Mouse (Mus musculus) MEL (cell line): ENCODE data around the gene Adam12. TPM values are rescaled to one million over a fixed set of nuclear protein-coding genes. Genes with fewer than 3 reads are reported as not detected.

ENCODE experiments used
- DNase-seq: peaks from one replicate; pipeline ENCODE4 v3.0.0; 2011; ENCODE audit warnings: low read depth, low spot score
- H3K27ac ChIP-seq: 2 replicates; pipeline ENCODE4 v1.5.1; 2012; ENCODE audit warnings: low read depth, mild to moderate bottlenecking, control low read depth, low read length, moderate library complexity; ENCODE audit not compliant: control insufficient read depth
- H3K27me3 ChIP-seq, 2 experiments: fragments of 150-350 bp in 1 of 2; sonication (generic) in 1 of 2; 2 replicates each; pipeline ENCODE4 v1.6.1; 2012; ENCODE audit warnings: low read length in 2 of 2, mild to moderate bottlenecking in 2 of 2, improper control_type of control experiment in 1 of 2, moderate library complexity in 1 of 2; ENCODE audit not compliant: insufficient read depth in 2 of 2, control insufficient read depth in 1 of 2
- H3K36me3 ChIP-seq, 2 experiments: 2 replicates each; pipeline ENCODE4 v1.6.1; 2012 to 2014; ENCODE audit warnings: low read length in 2 of 2, improper control_type of control experiment in 1 of 2, inconsistent platforms in 1 of 2, mild to moderate bottlenecking in 1 of 2; ENCODE audit not compliant: insufficient read depth in 2 of 2, control insufficient read depth in 1 of 2
- H3K4me1 ChIP-seq, 2 experiments: fragments of 150-350 bp in 1 of 2; sonication (generic) in 1 of 2; 2 replicates each; pipeline ENCODE4 v1.6.1; 2012; ENCODE audit warnings: low read length in 2 of 2, improper control_type of control experiment in 1 of 2, mild to moderate bottlenecking in 1 of 2; ENCODE audit not compliant: insufficient read depth in 2 of 2, control insufficient read depth in 1 of 2
- H3K4me3 ChIP-seq, 2 experiments: fragments of 150-350 bp in 1 of 2; sonication (generic) in 1 of 2; 2 replicates each; pipeline ENCODE4 v1.5.1; 2012; ENCODE audit warnings: low read depth in 2 of 2, low read length in 2 of 2, mild to moderate bottlenecking in 2 of 2, moderate library complexity in 2 of 2, control low read depth in 1 of 2, improper control_type of control experiment in 1 of 2; ENCODE audit not compliant: control insufficient read depth in 1 of 2, insufficient read depth in 1 of 2
- H3K79me2 ChIP-seq: 2 replicates; pipeline ENCODE4 v1.6.1; 2012; ENCODE audit warnings: mild to moderate bottlenecking, low read length, moderate library complexity; ENCODE audit not compliant: control insufficient read depth, poor library complexity, insufficient read depth
- H3K9ac ChIP-seq: 2 replicates; pipeline ENCODE4 v1.6.1; 2012; ENCODE audit warnings: low read depth, mild to moderate bottlenecking, control low read depth, low read length, moderate library complexity; ENCODE audit not compliant: control insufficient read depth, poor library complexity, severe bottlenecking
- H3K9me3 ChIP-seq: fragments of 150-350 bp; sonication (generic); replicated peaks from 2 replicates; pipeline ENCODE4 v1.6.1; 2012; ENCODE audit warnings: mild to moderate bottlenecking, low read length, improper control_type of control experiment, moderate library complexity; ENCODE audit not compliant: insufficient read depth
- BHLHE40 ChIP-seq: IDR thresholded peaks from 2 replicates; pipeline ENCODE4 v1.6.1; 2012; ENCODE audit warnings: low read depth, mild to moderate bottlenecking, inconsistent platforms, low read length, improper control_type of control experiment, borderline replicate concordance
- CHD1 ChIP-seq: IDR thresholded peaks from 2 replicates; pipeline ENCODE4 v1.6.1; 2012; ENCODE audit warnings: low read depth, mild to moderate bottlenecking, inconsistent platforms, low read length, improper control_type of control experiment
- CHD2 ChIP-seq: IDR thresholded peaks from 2 replicates; pipeline ENCODE4 v1.6.1; 2011; ENCODE audit warnings: low read length, improper control_type of control experiment
- CTCF ChIP-seq, 3 experiments: IDR thresholded peaks in 2 of 3; conservative IDR thresholded peaks in 1 of 3; 2 replicates each; pipeline ENCODE4 v1.5.1; 2011 to 2012; ENCODE audit warnings: low read length in 3 of 3, low read depth in 2 of 3, mild to moderate bottlenecking in 2 of 3, improper control_type of control experiment in 1 of 3, inconsistent platforms in 1 of 3, mixed read lengths in 1 of 3, moderate library complexity in 1 of 3; ENCODE audit not compliant: control insufficient read depth in 1 of 3, insufficient read depth in 1 of 3, poor library complexity in 1 of 3, severe bottlenecking in 1 of 3
- EP300 ChIP-seq, 2 experiments: IDR thresholded peaks; 2 replicates each; pipeline ENCODE4 v1.6.1; 2011; ENCODE audit warnings: improper control_type of control experiment in 2 of 2, low read length in 2 of 2, low read depth in 1 of 2, mild to moderate bottlenecking in 1 of 2
- GABPA ChIP-seq: IDR thresholded peaks from 2 replicates; pipeline ENCODE4 v1.6.1; 2012; ENCODE audit warnings: low read depth, mild to moderate bottlenecking, inconsistent platforms, low read length, improper control_type of control experiment, moderate library complexity
- GATA1 ChIP-seq: IDR thresholded peaks from 2 replicates; pipeline ENCODE4 v1.6.1; 2011; ENCODE audit warnings: low read depth, low read length, improper control_type of control experiment
- HCFC1 ChIP-seq: IDR thresholded peaks from 2 replicates; pipeline ENCODE4 v1.6.1; 2012; ENCODE audit warnings: low read depth, mild to moderate bottlenecking, inconsistent platforms, low read length, improper control_type of control experiment, moderate library complexity
- MAFK ChIP-seq: IDR thresholded peaks from 2 replicates; pipeline ENCODE4 v1.6.1; 2011; ENCODE audit warnings: low read depth, mild to moderate bottlenecking, low read length, improper control_type of control experiment, borderline replicate concordance
- MAX ChIP-seq: IDR thresholded peaks from 2 replicates; pipeline ENCODE4 v1.6.1; 2011; ENCODE audit warnings: low read length, improper control_type of control experiment
- MAZ ChIP-seq: IDR thresholded peaks from 2 replicates; pipeline ENCODE4 v1.6.1; 2012; ENCODE audit warnings: low read depth, mild to moderate bottlenecking, inconsistent platforms, low read length, improper control_type of control experiment
- MEF2A ChIP-seq: IDR thresholded peaks from 2 replicates; pipeline ENCODE4 v1.6.1; 2014; ENCODE audit warnings: low read depth, mild to moderate bottlenecking, inconsistent platforms, low read length, improper control_type of control experiment; ENCODE audit not compliant: poor library complexity, insufficient replicate concordance, severe bottlenecking; ENCODE audit errors: extremely low read depth
- MXI1 ChIP-seq: IDR thresholded peaks from 2 replicates; pipeline ENCODE4 v1.6.1; 2011; ENCODE audit warnings: mild to moderate bottlenecking, low read depth, low read length, improper control_type of control experiment
- MYB ChIP-seq: IDR thresholded peaks from 2 replicates; pipeline ENCODE4 v1.6.1; 2011; ENCODE audit warnings: mild to moderate bottlenecking, low read depth, low read length, improper control_type of control experiment
- NRF1 ChIP-seq: IDR thresholded peaks from 2 replicates; pipeline ENCODE4 v1.6.1; 2014; ENCODE audit warnings: low read depth, mild to moderate bottlenecking, inconsistent platforms, low read length, improper control_type of control experiment, moderate library complexity; ENCODE audit not compliant: poor library complexity, insufficient read depth, severe bottlenecking
- POLR2AphosphoS2 ChIP-seq: IDR thresholded peaks from 2 replicates; pipeline ENCODE4 v1.6.1; 2011; ENCODE audit warnings: low read length, improper control_type of control experiment
- RCOR1 ChIP-seq: IDR thresholded peaks from 2 replicates; pipeline ENCODE4 v1.6.1; 2012; ENCODE audit warnings: low read depth, mild to moderate bottlenecking, inconsistent platforms, low read length, improper control_type of control experiment
- SMC3 ChIP-seq: IDR thresholded peaks from 2 replicates; pipeline ENCODE4 v1.6.1; 2011; ENCODE audit warnings: low read depth, low read length, improper control_type of control experiment
- TAL1 ChIP-seq: IDR thresholded peaks from 2 replicates; pipeline ENCODE4 v1.6.1; 2012; ENCODE audit warnings: mild to moderate bottlenecking, inconsistent platforms, low read length, moderate library complexity, mixed read lengths
- TBP ChIP-seq: IDR thresholded peaks from 2 replicates; pipeline ENCODE4 v1.8.0; 2011; ENCODE audit warnings: low read depth, low read length, improper control_type of control experiment
- TCF12 ChIP-seq: IDR thresholded peaks from 2 replicates; pipeline ENCODE4 v1.6.1; 2014; ENCODE audit warnings: low read depth, mild to moderate bottlenecking, inconsistent platforms, low read length, improper control_type of control experiment, moderate library complexity
- UBTF ChIP-seq: IDR thresholded peaks from 2 replicates; pipeline ENCODE4 v1.6.1; 2012; ENCODE audit warnings: low read depth, mild to moderate bottlenecking, inconsistent platforms, low read length, improper control_type of control experiment, moderate library complexity, borderline replicate concordance; ENCODE audit not compliant: insufficient read depth
- USF2 ChIP-seq, 2 experiments: IDR thresholded peaks; 2 replicates each; pipeline ENCODE4 v1.6.1; 2011 to 2012; ENCODE audit warnings: improper control_type of control experiment in 2 of 2, low read length in 2 of 2, borderline replicate concordance in 1 of 2, inconsistent platforms in 1 of 2, low read depth in 1 of 2, mild to moderate bottlenecking in 1 of 2; ENCODE audit not compliant: insufficient read depth in 1 of 2
- ZC3H11A ChIP-seq: IDR thresholded peaks from 2 replicates; pipeline ENCODE4 v1.6.1; 2012; ENCODE audit warnings: low read depth, mild to moderate bottlenecking, inconsistent platforms, low read length, improper control_type of control experiment
- ZMIZ1 ChIP-seq: IDR thresholded peaks from 2 replicates; pipeline ENCODE4 v1.6.1; 2012; ENCODE audit warnings: low read depth, mild to moderate bottlenecking, inconsistent platforms, low read length, improper control_type of control experiment, moderate library complexity
- ZNF384 ChIP-seq: IDR thresholded peaks from 2 replicates; pipeline ENCODE4 v1.6.1; 2012; ENCODE audit warnings: low read depth, mild to moderate bottlenecking, inconsistent platforms, low read length, improper control_type of control experiment
- polyA plus RNA-seq, 2 experiments: library from polyadenylated mRNA; stranded (reverse) in 1 of 2; unstranded in 1 of 2; fragments of >175 nt in 1 of 2; fragments of >200 nt in 1 of 2; gene quantifications; 2 replicates each; pipeline versions ENCODE4 v1.2.1 to v1.2.4; 2012; ENCODE audit warnings: low replicate concordance in 2 of 2, low read depth in 1 of 2; ENCODE audit not compliant: insufficient read length in 2 of 2, insufficient read depth in 1 of 2, missing spikeins in 1 of 2
- total RNA-seq: library from RNA; depleted of rRNA; stranded (reverse); fragments of 300-350 nt; gene quantifications from 2 replicates; pipeline ENCODE4 v1.2.3, GENCODE M21; 2012

Adam12 gene
- total and polyA plus RNA-seq, 3 experiments = not detected

GRCm38 (mm10) chr7:134097861-134098260, 134.1 kb downstream of the Adam12 start:
- no peak for DNase-seq
- Histone ChIP-seq H3K9ac (no peak overlapping the region), H3K27me3 (no peaks in the 10 kb centered on the region), H3K27ac (no peak overlapping the region), H3K79me2 (no peaks in the 10 kb centered on the region), H3K36me3 (no peaks in the 10 kb centered on the region), H3K9me3 (no peaks in the 10 kb centered on the region), H3K4me1 (no peaks in the 10 kb centered on the region)
- no peak for TF ChIP-seq POLR2AphosphoS2
- no peak for TF ChIP-seq MAFK
- TF ChIP-seq TAL1 = no peak
- no peak for TF ChIP-seq EP300 (IDR thresholded peaks at IDR 0.05; ENCODE audit: low read depth in 1 of 2, low read length in 2 of 2)
- TF ChIP-seq TBP = no peak
- TF ChIP-seq BHLHE40 = no peak
- no peak for TF ChIP-seq MXI1
- TF ChIP-seq MYB = no peak
- TF ChIP-seq UBTF = no peak
- TF ChIP-seq USF2 (IDR thresholded peaks at IDR 0.05; ENCODE audit: borderline replicate concordance in 1 of 2, insufficient read depth in 1 of 2, low read depth in 1 of 2, low read length in 2 of 2) = no peak
- no peak for TF ChIP-seq MEF2A
- TF ChIP-seq NRF1 = no peak
- TF ChIP-seq CHD2 = no peak
- no peak for TF ChIP-seq CHD1
- TF ChIP-seq ZC3H11A = no peak
- no peak for TF ChIP-seq RCOR1
- no peak for TF ChIP-seq GATA1
- no peak for TF ChIP-seq ZMIZ1
- TF ChIP-seq, all 39 proteins: peak for 0
- no peak overlapping the region for H3K4me3 ChIP-seq

GRCm38 (mm10) chr7:134093871-134094270, 138.1 kb downstream of the Adam12 start:
- Histone ChIP-seq H3K79me2 (no peaks in the 10 kb centered on the region), H3K9me3 (no peaks in the 10 kb centered on the region), H3K27me3 (no peaks in the 10 kb centered on the region), H3K27ac (no peak overlapping the region), H3K36me3 (no peaks in the 10 kb centered on the region), H3K4me3 (no peak overlapping the region), H3K4me1 (no peaks in the 10 kb centered on the region), H3K9ac (no peak overlapping the region)
- no peak for DNase-seq
- TF ChIP-seq MAZ (no peak), MXI1 (no peak), SMC3 (no peak), GABPA (no peak), GATA1 (no peak), HCFC1 (no peak), ZNF384 (no peak), BHLHE40 (no peak), USF2 (IDR thresholded peaks at IDR 0.05; ENCODE audit: borderline replicate concordance in 1 of 2, insufficient read depth in 1 of 2, low read depth in 1 of 2, low read length in 2 of 2) (no peak), RCOR1 (no peak), MAX (no peak), EP300 (IDR thresholded peaks at IDR 0.05; ENCODE audit: low read depth in 1 of 2, low read length in 2 of 2) (no peak), TCF12 (no peak), CTCF (IDR thresholded peaks at IDR 0.05 in 2 of 3, conservative IDR thresholded peaks at IDR 0.05 in 1 of 3; ENCODE audit: control insufficient read depth in 1 of 3, insufficient read depth in 1 of 3, low read depth in 2 of 3, low read length in 3 of 3, poor library complexity in 1 of 3, severe bottlenecking in 1 of 3) (no peak), UBTF (no peak)
